Mouse (Mus musculus): ENCODE results near the gene Drap1. TPM values are rescaled to one million over a fixed set of nuclear protein-coding genes. Genes with fewer than 3 reads are reported as not detected.

The Drap1 gene
- total RNA-seq, 2 experiments from 2014 or later = 252 to 264 TPM

DNA sequence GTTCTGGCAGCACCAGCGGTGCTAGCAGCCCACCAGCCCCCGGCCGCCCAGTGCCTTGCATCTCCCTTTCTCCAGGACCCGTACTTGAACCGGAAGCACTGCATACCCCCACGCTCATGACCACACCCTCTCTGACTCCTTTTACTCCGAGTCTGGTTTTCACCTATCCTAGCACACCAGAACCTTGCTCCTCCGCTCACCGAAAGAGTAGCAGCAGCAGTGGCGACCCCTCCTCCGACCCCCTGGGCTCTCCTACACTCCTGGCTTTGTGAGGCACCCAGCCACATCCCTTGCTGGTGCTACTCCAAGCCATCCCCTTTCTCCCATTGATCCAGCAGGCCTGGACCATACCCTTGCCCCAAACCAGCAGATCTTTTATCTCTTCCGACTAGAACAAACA lies 30.3 kb upstream of the Drap1 start:
- DNase-seq = no peak
- intact Hi-C loops (cut with DNase I) = no loop called here

DNA sequence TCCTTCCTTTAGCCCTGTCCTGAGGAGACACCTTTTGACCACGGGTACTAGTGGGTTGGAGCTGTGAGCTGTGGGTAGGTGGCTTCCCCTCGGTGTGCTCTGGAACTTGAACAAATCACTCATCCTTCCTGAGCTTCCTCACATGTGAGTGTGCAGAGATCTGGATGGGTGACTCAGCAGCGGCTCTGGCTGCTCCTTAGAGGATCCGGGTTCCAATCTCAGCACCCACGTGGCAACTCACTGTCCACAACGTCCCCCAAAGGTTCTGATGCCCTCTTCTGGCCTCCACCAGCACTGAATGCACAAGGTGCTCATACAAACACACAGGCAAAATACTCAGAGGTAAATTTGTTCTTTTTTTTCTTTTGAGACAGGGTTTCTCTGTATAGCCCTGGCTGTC lies 27.0 kb upstream of the Drap1 start:
- DNase-seq = no peak
- intact Hi-C loops (cut with DNase I) = no loop called here

DNA sequence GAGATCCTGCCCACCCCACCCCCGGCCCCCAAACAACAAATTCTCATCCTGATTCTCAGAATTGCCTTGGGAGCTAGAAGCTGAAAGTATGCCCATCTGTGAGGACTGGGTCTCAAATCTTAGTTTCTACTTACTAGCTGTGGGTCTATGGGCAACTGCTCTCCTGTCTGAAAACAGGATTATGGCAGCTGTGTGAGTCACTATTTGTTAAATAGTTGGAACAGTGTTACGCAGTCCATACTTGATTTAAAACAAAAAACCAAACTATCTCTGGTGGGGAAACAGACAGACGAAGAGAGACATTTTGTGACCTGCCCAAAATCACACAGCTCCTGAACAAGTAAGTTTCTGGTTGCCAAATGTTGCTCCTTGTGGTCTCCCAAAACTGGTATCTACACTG lies 24.9 kb upstream of the Drap1 start:
- intact Hi-C loops (cut with DNase I) = no loop called here
- DNase-seq = no peak

DNA sequence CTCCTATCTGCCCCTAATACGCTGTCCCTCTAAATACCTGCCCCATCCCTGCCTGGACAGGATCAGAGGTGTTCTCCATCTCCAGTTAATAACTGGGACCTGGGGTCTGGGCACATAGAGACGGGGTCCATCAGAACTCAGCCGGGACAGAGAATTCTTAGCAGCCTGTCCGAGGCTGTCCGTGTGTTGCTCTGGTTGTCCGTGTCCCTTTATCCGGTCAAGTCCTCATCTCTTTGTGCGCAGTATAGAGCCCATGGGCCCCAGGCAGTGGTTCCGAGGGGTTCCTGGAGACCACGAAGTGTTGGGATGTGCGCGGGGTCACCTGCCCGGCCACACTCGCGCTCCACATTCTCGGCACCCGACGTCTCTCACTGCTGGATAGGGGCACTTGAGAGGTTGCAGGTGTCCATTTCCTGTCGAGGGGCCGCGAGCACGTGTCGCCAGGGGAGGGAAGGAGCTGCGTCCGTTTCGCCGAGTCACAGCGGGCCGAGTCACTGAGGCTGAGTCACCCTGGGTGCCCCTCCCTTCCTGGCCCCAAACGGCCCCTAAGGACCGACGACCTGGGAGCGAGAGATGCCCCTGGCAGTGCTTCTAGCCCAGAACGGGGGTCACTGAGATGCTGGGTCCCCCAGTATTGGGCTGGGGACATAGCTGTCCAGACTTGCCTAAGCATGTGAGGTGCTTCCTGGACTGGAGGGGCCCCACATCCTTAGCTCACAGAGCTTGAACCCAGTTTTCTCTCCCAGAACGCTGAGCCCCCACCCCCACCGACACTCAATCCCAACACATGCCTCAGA lies 23.8 kb upstream of the Drap1 start:
- peak in 1 of 2 experiments; percentile 31 for DNase-seq
- intact Hi-C loops (cut with DNase I) = no loop called here

DNA sequence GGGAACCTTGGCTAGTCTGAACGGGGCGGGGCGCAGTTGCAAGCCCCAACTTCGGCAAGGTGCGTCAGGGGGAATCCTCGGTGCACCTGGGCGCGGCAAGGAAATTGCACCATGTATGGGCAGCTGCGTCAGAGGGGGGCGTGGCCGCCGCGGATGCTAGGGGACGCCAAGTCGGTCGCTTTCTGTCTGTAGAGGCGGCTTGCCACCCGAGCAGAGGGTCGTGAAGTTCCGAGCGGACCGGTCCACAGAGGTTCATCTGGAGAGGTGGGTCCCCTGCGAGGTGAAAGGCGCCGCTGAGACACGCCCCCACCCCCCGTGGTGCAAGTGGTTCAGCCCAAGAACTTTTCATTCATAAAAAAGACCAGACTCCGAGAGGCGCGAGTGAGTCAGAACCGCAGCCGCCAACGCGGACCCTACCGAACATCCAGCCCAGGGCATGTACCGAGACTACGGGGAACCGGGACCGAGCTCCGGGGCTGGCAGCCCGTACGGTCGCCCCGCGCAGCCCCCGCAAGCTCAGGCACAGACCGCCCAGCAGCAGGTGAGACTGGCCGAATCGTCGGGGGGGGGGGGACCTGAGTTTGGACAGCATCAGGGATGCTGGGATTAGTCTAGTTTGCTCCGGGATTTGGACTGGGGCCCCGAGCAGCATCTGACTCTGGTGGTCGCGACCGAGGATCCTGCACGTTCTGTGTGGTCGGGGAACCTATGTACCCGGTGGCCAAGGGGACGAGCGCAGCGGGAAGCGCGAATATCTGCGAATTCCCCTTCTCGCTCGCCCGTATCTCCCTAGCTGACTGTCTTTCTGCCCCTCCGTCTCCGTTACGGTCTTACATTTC lies 23.0 kb upstream of the Drap1 start, which contains the start of gene Fosl1:
TSS of gene Fosl1 (plus strand) at position 33 of the 839 bp plus-strand sequence.
- intact Hi-C loops (cut with DNase I) = no loop called here
- DNase-seq = peak; percentile 62 to 77

DNA sequence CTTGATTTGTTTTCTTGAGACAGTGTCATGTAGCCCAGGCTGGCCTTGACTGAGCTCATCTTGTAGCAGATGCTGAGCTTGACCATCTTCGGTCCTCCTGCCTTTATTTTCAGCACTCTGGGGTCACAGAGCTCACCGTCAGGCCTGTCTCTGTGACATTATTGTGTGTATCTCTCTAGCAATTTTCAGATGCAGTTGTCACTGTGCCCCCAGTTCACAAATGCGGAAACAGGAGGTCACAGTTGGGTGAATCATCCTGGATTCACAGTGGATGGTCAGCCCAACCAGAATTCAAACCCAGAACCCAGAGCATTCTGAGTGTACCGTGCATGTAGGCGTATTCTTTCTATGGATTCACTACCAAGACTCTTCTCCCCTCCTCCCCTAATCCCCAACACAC lies 21.0 kb upstream of the Drap1 start:
- DNase-seq = no peak
- intact Hi-C loops (cut with DNase I) = no loop called here

DNA sequence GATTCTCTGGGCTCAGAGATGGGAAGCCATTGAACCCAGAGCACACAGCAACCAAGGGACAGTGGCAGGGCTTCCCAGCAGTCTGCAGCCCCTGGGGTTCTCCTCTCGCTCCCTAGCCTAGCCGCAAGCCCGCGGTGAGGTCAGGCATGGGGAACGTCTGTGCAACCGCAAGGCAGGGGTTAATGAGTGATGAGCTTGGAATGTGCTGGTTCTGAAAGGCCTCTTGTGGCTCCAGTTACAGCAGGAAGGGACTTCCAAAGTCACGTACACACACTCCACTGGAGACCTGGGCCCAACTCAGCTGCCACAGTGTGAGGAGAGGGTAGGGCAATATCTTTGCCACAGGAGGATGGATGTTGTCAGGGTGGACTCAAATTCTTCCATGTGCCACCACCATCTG lies 20.2 kb upstream of the Drap1 start:
- DNase-seq = no peak
- intact Hi-C loops (cut with DNase I) = no loop called here

DNA sequence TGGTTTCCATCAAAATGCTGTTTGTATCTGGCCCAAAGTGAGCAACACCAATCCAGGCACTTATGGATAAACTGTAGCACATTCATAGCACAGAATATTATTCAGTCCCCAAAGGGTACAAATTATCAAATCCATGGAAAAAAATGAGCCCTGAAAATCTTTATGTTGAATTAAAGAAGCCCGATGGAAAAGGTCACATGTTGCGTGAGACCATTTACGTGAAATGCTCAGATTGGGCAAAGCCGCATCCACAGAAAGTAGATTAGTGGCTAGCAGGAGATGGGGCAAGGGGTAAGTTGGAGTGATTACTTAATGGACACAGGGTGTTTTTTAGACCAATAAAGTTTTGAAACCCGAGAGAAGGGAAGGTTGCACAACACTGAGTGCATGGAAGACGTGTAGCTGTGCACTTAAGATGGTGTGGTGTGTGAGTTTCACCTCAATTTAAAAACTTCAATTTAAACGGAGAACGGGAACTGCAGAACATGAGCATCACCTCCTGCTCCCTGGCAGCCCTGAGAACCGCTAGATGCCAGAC lies 19.7 kb upstream of the Drap1 start:
- DNase-seq = no peak
- intact Hi-C loops (cut with DNase I) = no loop called here

DNA sequence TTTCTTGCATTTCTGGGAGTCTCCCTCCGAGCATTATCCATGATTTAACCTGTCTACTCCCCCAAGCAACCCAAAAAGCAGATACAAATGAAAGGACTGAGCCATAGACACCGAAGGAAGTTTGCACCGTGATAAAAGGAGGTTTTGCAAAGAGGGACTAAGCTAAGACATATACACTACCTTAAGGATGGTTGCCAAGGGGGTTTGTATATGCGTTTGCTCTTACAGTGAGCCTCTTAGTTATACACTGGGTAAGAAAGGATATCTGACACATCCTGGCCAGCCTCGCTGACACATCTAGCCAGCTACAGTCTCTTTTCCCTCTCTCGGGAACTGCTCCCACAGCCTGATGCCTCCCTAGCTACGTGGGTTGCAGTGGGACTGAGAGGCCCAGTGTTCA lies 9.2 kb upstream of the Drap1 start:
- DNase-seq = no peak
- intact Hi-C loops (cut with DNase I) = loop anchor here (2.0 kb wide), 1 partner anchor 53 kb away; no protein-coding TSS in a partner anchor

DNA sequence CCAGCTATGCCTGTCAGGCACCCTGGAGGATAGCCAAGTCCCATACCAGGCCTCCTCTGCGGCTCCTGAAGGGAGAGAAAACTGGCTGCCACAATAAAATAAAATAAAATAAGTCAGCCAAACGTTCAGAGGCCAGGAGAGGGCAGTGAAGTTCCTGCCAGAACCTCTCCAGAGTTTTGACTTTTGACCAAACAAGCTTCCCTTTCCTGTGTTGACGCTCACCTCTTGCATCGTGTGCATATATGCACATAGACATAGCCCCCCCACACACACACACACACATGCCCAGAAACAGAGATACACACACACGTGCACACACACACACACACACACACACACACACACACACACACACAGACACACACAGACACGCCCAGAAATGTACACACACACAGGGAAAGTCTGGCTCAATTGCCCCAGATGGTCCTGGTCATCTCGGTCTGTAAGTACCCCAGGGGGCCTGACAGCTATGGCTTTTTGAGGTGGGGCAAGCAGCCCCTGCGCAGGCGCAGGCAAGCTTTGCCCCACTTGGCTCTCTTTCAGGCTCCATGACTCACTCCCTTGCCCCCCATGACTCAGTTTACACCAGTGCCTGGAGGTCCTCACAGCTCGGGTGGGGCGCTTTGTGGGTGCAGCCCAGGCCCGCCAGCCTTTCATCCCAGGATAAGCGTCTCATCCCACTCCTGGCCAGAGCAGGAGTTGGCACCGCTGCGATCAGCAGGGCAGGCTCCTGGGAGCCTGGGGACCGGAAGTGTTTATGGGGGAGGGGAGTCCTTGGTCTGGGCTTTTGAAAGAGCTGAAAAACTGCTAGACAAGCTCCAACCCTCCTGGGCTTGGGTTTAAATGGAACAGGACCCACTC lies 8.4 kb upstream of the Drap1 start:
- intact Hi-C loops (cut with DNase I) = no loop called here
- peak; percentile 52 to 71 for DNase-seq

DNA sequence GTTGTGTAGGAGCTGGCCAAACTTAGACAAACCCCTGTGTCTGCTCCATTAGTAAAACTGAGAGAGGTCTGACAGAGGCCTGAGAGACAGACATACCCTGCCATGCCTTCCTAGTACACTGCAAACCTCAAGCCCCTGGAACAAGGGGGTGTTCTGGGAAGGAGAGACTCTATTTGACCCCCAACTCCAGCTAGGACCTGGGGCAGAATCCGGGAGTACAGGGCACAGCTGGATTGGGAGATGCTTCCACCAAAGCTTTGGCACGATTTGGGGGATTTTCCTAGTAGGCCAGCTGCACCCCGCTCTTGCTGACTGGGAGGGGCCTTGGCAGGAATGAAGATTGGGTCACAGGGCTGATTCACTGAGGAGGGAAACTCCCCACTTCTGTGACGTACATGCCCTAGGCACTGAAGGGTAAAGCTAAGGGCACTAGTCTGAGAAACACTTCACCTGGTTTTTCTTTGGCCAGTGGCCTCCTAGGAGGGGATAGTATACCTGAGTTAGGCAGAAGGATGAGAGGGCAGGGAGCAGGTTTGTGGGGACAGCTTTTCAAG lies 7.2 kb upstream of the Drap1 start:
- intact Hi-C loops (cut with DNase I) = no loop called here
- no peak for DNase-seq

DNA sequence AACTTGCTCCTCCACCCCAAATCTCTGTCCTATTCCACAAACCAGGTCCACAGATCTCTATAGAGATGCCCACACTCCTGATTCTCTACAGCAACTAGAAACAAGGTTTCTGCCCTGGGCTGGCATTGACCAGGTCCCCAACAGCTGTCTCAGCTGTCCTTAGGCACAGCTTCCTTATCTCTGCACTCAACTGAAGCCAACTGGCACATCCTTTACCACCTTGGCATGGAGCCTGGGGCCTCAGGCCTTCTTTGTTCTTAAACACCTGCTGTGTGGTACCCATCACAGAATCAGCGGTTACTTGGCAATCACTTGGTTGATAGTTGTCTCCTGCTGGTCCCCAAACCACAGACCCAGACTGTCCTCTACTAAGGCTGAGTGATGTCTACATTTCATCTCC lies 5.6 kb upstream of the Drap1 start:
- DNase-seq = no peak
- intact Hi-C loops (cut with DNase I) = no loop called here

DNA sequence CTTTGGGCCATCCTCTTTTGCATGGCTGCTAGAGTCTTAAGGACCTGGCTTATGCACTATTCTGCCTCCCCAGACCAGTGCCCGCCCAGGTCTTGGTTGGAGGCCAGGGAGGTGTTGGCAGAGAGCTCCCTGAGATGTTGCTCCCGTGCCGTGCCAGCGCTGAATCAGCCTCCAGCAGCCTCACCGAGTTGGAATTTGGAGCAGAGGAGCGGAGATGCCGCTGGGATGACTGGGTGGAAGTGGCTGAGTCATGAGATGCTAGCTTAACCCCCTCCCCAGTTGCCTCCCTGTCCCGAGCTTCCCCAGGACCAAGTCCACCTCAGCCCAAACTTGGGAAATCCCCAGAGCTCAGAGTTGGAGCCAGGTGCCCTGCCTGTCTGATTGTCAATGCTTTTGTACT lies 5.0 kb upstream of the Drap1 start:
- DNase-seq = peak; percentile 58 to 69
- intact Hi-C loops (cut with DNase I) = loop anchor here (2.0 kb wide), 1 partner anchor 63 kb away; the partner anchor contains the start of genes Banf1 and Eif1ad

DNA sequence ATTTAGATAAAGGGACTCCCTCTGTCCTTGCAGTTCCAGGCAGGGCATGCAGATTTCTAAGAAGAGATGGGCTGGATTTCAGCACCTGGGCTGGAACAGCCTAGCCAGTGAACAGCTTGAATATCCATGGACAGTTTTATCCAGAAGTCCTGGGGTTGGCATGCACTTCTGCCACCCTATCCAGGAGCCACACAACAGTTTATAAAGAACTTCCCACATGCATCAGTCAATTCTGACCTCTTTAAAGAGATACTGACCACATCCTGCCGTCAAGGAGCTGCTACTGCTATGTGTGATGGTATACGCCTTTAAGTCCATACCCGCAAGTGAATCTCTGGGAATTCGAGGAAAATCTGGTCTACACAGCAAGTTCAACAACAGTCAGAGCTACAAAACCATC lies 4.4 kb upstream of the Drap1 start:
- intact Hi-C loops (cut with DNase I) = loop anchor here (2.0 kb wide), 1 partner anchor 62 kb away; the partner anchor contains the start of genes Banf1 and Eif1ad
- DNase-seq = no peak

DNA sequence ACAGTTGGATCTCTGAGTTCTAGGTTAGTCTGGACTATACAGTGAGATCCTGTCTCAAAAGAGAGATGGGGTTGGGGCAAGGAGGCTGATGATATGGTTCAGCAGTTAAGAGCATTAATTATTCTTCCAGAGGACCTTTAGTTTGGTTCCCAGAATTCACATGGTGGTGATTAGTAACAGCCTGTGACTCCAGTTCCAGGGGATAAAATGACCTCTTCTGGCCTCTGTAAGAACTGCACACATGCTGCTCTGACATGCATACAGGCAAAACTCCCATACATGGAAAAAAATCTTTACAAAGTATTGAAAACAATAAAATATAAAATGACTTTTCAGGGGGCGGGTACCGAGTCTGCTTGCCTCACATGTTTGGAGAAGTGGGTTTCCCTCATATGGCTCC lies 3.3 kb upstream of the Drap1 start:
- intact Hi-C loops (cut with DNase I) = loop anchor here (2.0 kb wide), 1 partner anchor 61 kb away; the partner anchor contains the start of genes Banf1 and Eif1ad
- DNase-seq = peak in 1 of 2 experiments; percentile 57

DNA sequence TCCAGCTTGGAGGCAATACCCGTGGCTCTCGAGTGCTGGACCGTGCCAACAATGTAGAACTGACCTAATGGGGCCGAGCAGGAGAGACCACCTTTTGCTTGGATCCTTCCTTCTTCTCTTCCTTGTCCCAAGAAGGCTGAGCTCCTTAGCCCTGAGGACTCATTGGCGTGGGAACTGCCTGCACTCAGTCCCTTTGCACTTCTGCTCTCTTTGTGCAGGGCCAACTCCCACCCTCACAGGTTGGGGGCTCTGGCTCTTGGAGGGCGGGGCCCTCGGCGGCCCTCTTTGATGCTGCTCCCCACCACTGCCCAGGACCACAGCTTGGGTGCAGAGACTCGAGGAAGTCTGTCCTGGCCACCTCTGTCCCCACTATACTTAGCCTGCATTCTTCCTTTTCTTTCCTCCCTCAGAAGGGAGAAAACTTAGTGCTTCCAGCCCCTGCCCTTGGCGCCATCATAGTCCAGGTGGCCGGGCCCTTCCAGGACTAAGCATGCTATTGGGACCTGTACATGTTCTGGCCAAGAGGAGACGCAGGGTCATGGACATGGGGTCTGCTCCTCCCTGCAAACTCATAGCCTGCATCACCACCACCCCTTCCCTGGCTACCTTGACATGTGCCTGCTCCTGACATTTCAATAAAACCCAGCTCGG lies 2.0 kb upstream of the Drap1 start:
- intact Hi-C loops (cut with DNase I) = no loop called here
- no peak for DNase-seq

DNA sequence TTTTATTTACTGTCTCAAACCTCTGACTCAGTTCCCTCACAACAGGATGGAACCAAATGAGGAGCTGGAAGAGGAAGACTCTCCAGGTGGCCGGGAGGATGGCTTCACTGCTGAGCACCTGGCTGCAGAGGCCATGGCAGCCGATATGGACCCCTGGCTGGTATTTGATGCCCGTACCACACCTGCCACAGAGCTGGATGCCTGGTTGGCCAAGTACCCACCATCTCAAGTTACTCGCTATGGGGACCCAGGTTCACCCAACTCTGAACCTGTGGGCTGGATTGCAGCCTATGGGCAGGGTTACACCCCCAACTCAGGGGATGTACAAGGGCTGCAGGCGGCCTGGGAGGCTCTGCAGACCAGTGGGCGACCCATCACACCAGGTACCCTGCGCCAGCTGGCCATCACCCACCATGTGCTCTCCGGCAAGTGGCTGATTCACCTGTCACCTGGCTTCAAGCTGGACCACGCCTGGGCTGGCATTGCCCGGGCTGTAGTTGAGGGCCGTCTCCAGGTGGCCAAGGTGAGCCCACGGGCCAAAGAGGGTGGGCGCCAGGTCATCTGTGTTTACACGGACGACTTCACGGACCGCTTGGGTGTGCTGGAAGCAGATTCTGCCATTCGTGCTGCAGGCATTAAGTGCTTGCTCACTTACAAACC lies 1.3 kb upstream of the Drap1 start:
- intact Hi-C loops (cut with DNase I) = loop anchor here (2.0 kb wide), 1 partner anchor 37 kb away; the partner anchor contains the start of gene Sart1
- DNase-seq = no peak

DNA sequence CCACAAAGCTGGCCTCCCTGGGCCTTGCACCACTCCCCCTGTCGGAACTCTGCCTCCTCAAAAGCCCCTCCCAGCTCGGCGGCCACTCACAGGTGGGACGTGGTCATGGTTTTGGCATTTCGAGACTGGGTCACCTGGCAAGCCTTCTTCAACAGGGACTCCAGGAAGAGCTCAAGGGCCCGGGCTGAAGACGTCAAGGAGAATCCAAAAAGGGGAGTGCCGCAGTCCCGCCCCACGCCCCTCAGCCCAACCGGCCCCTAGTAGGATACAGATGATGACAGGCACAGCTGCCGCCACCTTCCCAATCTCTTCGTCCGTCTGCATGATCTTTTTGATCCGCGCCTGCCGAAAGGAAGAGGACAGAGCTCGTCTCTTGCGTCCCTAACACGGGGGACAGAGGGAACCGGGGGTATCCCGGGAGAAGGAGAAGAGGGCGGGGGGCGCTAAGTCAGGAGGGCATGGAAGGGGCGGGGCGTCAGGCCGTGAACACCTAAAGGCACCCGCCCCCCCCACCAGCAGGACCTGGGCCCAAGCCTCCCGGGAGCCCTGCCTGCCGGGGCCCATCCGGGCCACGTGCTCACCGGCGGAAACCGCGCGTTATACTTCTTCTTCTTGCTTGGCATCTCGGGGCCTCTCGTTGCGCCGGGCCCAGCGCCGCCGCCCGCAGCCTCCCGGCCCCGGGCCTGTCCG lies 542 bp downstream of the Drap1 start:
- DNase-seq = peak; percentile 73 to 80
- intact Hi-C loops (cut with DNase I) = loop anchor here (2.0 kb wide), 1 partner anchor 35 kb away; the partner anchor contains the start of gene Sart1

Measured in heart, postnatal 14 days (tissue).